8 mouse cellular contexts compared by ENCODE assay signal in the genomic region with DNA sequence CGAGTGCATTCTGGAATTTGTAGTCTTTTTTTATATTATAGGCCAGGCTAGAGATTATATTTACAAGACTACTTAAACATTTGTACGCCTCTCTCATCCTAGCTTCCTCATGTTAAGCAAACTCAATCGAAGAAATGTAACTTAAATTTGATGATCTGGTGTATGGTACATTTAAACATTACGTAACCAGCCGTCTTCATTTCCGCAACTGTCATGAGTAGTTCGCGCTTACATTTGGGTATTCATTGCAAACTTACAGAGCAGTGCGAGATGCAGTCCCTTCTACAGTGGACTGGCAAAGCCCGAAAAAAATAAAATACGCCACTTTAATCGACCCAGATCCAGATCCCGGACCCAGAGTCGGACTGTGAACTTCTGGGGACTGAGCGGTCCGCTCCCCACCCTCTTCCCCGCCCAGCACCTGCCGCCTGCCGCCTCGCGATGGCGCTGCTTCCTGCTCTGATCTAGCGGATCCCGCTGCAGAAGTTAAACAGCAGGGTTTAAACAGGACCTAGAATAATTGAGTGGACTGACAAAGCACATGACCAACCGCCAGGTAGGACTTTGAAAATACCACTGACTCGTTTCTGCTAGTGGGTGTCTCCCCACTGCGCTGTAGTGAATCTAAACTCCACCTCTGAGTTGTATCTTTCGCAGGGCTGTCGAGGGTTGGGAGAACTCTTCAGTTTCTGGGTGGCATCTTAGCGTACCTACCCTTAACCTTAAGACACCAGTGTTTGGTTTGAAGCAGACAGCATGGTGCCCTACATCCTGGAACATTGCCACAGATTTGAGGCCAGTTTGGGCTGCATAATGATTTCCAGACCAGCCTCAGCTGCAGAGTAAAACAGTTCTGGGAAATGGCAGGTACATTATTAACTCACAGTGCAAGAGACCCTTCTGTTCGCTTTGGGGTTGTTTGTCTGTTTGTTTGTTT. TPM values are rescaled to one million over a fixed set of nuclear protein-coding genes. Genes with fewer than 3 reads are reported as not detected.
DNase-seq lines count a peak whose midpoint lies in the region; TF ChIP-seq lines count a peak whose summit lies in the region.

No protein-coding gene starts in this region.

- peak; percentile 87 for DNase-seq in MN1 (ENCODE audit: low spot score)
- peak; percentile 88 to 92 for DNase-seq in cerebellum, adult 2 months
- peak; percentile 84 for DNase-seq in forelimb bud, embryonic 11.5 days (ENCODE audit: low read depth, low spot score)
- peak; percentile 90 for DNase-seq in hindbrain, embryonic 10.5 days (ENCODE audit: low spot score)
- peak; percentile 86 for DNase-seq in layer of hippocampus, postnatal 14 days (ENCODE audit: low spot score in 2 of 2)
- DNase-seq in lung, postnatal 10 days: peak; percentile 95
- peak; percentile 62 for DNase-seq in retina, adult 2 months (ENCODE audit: low read depth, low spot score)
- DNase-seq in thymus, postnatal 36 days: peak; percentile 88 to 90

- peak; percentile 56; the same call in 1 of the 2 replicates for TF ChIP-seq POLR2A in cerebellum, adult 2 months (IDR thresholded peaks at IDR 0.05; ENCODE audit: borderline replicate concordance, insufficient read depth, low read length)

- H3K4me3 ChIP-seq in cerebellum, adult 2 months (replicated peaks; ENCODE audit: insufficient read depth, low read depth, low read length): peak overlapping the region; percentile 66
- H3K4me3 ChIP-seq in hindbrain, embryonic 10.5 days: peak overlapping the region; percentile 62

- no peaks in the 10 kb centered on the region for H3K27me3 ChIP-seq in cerebellum, adult 2 months (ENCODE audit: control insufficient read depth, insufficient read depth, low read length)
- no peaks in the 10 kb centered on the region for H3K27me3 ChIP-seq in hindbrain, embryonic 10.5 days (ENCODE audit: insufficient read depth, poor library complexity, severe bottlenecking)

- peaks cover 23% of the 10 kb centered on the region for H3K36me3 ChIP-seq in hindbrain, embryonic 10.5 days

- no peaks in the 10 kb centered on the region for H3K9me3 ChIP-seq in hindbrain, embryonic 10.5 days

- 2% methylated on average over 31 of the region's 31 CpGs for WGBS in cerebellum, adult 2 months
- 4% methylated on average over 31 of the region's 31 CpGs for WGBS in hindbrain, embryonic 10.5 days

- TF ChIP-seq CTCF in cerebellum, adult 2 months (IDR thresholded peaks at IDR 0.05; ENCODE audit: borderline replicate concordance, insufficient read depth, low read depth, low read length): peak; percentile 86

- peaks cover 18% of the 10 kb centered on the region for H3K4me1 ChIP-seq in cerebellum, adult 2 months (ENCODE audit: control insufficient read depth, insufficient read depth, low read length)
- H3K4me1 ChIP-seq in hindbrain, embryonic 10.5 days (replicated peaks): peaks cover 26% of the 10 kb centered on the region

- H3K27ac ChIP-seq in cerebellum, adult 2 months (ENCODE audit: insufficient read depth, low read length): peak overlapping the region; percentile 62
- peak overlapping the region; percentile 89 for H3K27ac ChIP-seq in hindbrain, embryonic 10.5 days

RNA-seq across cellular contexts. Expression of gene Wbp2, which starts 0.7 kb away (rescaled TPM):
- 509 and 539 TPM in 2 replicates for polyA plus RNA-seq in cerebellum, adult 2 months (2012; rRNA removed)
- 98.1 and 128 TPM in 2 replicates for polyA plus RNA-seq in hindbrain, embryonic 10.5 days (2016; fragmentation: Nextera tagmentation; extraction: Ambion mirVana)
- 100 to 1,000 TPM; 287 to 295 TPM for total RNA-seq in layer of hippocampus, postnatal 14 days (2021)

RNA-seq across cellular contexts. Expression of gene Unc13d, which starts 9.7 kb away (rescaled TPM):
- polyA plus RNA-seq in cerebellum, adult 2 months (2012; rRNA removed): 3.8 and 5.7 TPM in 2 replicates
- 3.1 and 4.5 TPM in 2 replicates for polyA plus RNA-seq in hindbrain, embryonic 10.5 days (2016; fragmentation: Nextera tagmentation; extraction: Ambion mirVana)
- total RNA-seq in layer of hippocampus, postnatal 14 days (2021): 1 to 10 TPM; 1.3 to 2.1 TPM

RNA-seq across cellular contexts. Expression of gene Trim47, which starts 39.5 kb away (rescaled TPM):
- polyA plus RNA-seq in cerebellum, adult 2 months (2012; rRNA removed): 4.1 TPM in 2 replicates
- polyA plus RNA-seq in hindbrain, embryonic 10.5 days (2016; fragmentation: Nextera tagmentation; extraction: Ambion mirVana): 3.1 and 4.3 TPM in 2 replicates
- 1 to 10 TPM; 5.7 to 7.8 TPM for total RNA-seq in layer of hippocampus, postnatal 14 days (2021)

RNA-seq across cellular contexts. Expression of gene Trim65, which starts 43.5 kb away (rescaled TPM):
- polyA plus RNA-seq in cerebellum, adult 2 months (2012; rRNA removed): 7.9 and 9.3 TPM in 2 replicates
- polyA plus RNA-seq in hindbrain, embryonic 10.5 days (2016; fragmentation: Nextera tagmentation; extraction: Ambion mirVana): 1.8 and 2.0 TPM in 2 replicates
- 1 to 10 TPM; 6.0 to 6.6 TPM for total RNA-seq in layer of hippocampus, postnatal 14 days (2021)

RNA-seq across cellular contexts. Expression of gene Mrpl38, which starts 51.2 kb away (rescaled TPM):
- polyA plus RNA-seq in cerebellum, adult 2 months (2012; rRNA removed): 61.9 and 66.2 TPM in 2 replicates
- polyA plus RNA-seq in hindbrain, embryonic 10.5 days (2016; fragmentation: Nextera tagmentation; extraction: Ambion mirVana): 108 and 114 TPM in 2 replicates
- 10 to 100 TPM; 55.3 to 63.7 TPM for total RNA-seq in layer of hippocampus, postnatal 14 days (2021)

Comparison
In these comparisons a context has a peak if more than half of its experiments do, and no peak if none do; other contexts are left out.
1. Peak in every context shown above with its lines: DNase-seq, H3K4me3 ChIP-seq and H3K27ac ChIP-seq.